Mouse (Mus musculus): ENCODE results near the gene Tcirg1.

Tcirg1 gene

GRCm38 (mm10) chr19:3928779-3929178 lies 21.8 kb upstream of the Tcirg1 start:
- intact Hi-C loops (cut with DNase I), result no loop called here

DNA sequence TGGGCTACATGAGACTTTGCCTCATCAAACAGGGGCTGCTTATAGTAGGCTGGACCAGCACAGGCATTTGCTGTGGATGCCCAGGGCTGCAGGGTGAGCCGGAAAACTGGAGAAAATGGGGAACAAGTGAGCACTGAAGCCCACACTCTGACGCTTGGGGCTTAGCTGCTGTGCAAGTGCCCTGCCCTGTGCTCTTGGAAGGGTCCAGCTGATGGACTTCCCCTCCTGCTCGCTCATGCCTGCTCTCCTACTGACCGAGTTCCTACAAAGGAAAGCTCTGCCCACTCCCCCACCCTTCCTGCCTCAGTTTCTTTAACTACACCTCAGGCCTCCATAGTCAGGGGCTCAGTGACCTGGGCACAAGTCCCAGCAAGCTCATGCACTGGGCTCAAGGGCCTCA lies 21.1 kb upstream of the Tcirg1 start:
- intact Hi-C loops (cut with DNase I), result no loop called here

DNA sequence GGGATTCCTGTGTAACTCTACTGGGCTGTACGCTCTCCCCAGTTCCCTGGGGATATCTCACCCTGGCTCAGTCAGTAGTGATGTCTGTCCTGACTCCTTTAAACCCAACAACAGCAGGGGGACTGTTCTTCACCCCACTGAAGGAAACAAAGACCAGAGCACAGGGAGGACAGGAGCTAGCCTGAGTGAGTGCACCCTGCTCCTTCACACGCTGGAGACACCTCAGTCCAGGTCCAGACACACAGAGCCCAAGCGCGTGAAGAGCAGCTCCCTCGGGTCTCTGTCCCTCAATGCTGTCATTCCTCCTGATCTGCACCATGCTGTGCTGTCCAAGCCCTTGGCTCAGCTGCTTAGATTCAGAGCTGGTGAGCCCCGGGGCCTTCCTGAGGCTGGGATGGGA lies 19.8 kb upstream of the Tcirg1 start:
- intact Hi-C loops (cut with DNase I), result no loop called here

- intact Hi-C loops (cut with DNase I), result no loop called here
These were observed 19.3 kb upstream of the Tcirg1 start for GRCm38 (mm10) chr19:3926279-3926678.

GRCm38 (mm10) chr19:3925859-3926258 lies 18.9 kb upstream of the Tcirg1 start:
- intact Hi-C loops (cut with DNase I), result no loop called here

DNA sequence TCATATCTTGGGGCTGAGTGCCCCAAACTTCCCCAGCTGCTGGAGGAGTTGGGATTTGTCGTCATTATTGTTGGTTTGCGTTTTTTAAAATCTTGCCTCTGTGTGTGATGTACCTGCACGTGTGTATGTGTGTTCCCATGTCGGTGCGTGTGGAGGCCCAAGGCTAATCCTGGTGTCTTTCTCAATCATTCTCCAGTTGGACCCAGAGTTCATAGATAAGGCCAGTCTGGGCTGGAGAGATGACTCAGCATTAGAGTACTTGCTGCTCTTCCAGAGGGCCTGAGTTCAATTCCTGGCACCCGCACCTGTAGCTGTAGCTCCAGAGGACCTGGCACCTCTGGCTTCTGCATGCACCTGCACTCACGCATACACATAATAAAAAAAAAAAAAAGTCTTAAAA lies 17.9 kb upstream of the Tcirg1 start:
- intact Hi-C loops (cut with DNase I), result no loop called here

GRCm38 (mm10) chr19:3924190-3924589 lies 17.3 kb upstream of the Tcirg1 start:
- intact Hi-C loops (cut with DNase I), result no loop called here

GRCm38 (mm10) chr19:3923586-3923985 lies 16.7 kb upstream of the Tcirg1 start:
- intact Hi-C loops (cut with DNase I), result no loop called here

GRCm38 (mm10) chr19:3922661-3923371 lies 15.9 kb upstream of the Tcirg1 start:
- intact Hi-C loops (cut with DNase I), result no loop called here

GRCm38 (mm10) chr19:3919928-3920327 lies 13.0 kb upstream of the Tcirg1 start:
- intact Hi-C loops (cut with DNase I), result no loop called here

DNA sequence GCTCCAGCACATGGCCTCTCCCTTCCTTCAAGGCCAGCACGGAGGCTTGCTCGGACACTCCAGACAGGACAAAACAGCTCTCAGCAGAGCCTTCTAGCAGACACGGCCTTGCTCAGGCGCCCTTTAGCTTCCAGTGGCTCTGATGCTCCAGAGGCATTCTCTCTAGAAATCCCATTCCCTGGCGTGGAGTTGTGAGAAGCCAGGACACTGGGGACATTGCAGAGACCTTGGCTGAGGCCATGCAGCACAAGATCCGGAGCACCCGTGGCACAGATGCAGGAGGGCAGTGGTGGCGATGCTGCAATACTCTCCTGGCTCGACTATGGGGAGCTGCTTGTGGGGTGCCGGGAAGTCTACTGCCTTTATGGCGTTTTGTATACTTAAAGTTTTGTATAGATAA lies 9.8 kb upstream of the Tcirg1 start:
- intact Hi-C loops (cut with DNase I), result no loop called here

- intact Hi-C loops (cut with DNase I), result no loop called here
These were observed 7.6 kb upstream of the Tcirg1 start for GRCm38 (mm10) chr19:3914535-3914934.

DNA sequence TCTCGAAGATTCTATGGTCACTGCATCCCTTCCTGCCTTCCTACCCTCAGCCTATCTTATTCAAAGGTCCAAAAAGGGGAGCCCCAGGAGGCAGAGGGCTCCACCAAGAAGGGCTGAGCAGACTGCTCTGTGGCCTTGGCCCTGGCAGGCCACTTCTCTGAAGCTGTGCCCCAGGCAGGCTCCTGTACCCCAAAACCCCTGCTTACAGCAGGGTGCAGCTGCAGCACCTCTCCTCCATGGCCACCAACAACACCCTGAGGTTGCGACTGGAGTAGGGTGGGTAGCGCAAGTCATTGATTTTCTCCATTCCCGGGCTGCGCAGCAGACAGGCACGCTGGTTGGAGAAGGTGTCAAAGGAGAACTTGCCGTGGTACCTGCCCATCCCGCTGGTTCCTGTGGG lies 6.8 kb upstream of the Tcirg1 start:
- intact Hi-C loops (cut with DNase I), result no loop called here

GRCm38 (mm10) chr19:3912337-3913204 lies 5.6 kb upstream of the Tcirg1 start, which contains the start of gene Ndufs8:
Ndufs8 (minus strand) TSS chr19:3912774.
- intact Hi-C loops (cut with DNase I), result no loop called here

GRCm38 (mm10) chr19:3910206-3910605 lies 3.3 kb upstream of the Tcirg1 start:
- intact Hi-C loops (cut with DNase I), result no loop called here

- intact Hi-C loops (cut with DNase I), result no loop called here
These were observed 1.1 kb upstream of the Tcirg1 start for GRCm38 (mm10) chr19:3907876-3908660.

DNA sequence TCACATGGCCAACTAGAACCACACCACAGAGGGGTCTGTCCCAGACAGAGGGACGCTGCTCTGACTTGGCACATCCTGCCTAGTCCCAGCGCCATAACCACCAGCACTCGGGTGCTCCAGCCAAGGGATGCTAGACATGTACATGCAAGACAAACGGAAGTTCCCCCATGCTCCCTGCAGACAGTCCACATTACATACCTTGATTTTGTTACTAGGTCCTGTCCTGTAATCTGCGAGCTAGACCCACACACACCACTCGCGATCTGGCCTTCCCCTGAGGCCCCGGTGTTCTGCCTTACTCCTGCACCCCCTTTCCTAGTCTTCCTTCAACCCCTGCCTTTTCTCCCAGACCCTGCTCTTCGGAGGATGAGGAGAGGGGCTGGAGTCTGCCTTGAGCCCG lies 607 bp downstream of the Tcirg1 start:
- intact Hi-C loops (cut with DNase I), result no loop called here

- intact Hi-C loops (cut with DNase I), result no loop called here
These were observed 1.5 kb downstream of the Tcirg1 start for GRCm38 (mm10) chr19:3905261-3905969.

DNA sequence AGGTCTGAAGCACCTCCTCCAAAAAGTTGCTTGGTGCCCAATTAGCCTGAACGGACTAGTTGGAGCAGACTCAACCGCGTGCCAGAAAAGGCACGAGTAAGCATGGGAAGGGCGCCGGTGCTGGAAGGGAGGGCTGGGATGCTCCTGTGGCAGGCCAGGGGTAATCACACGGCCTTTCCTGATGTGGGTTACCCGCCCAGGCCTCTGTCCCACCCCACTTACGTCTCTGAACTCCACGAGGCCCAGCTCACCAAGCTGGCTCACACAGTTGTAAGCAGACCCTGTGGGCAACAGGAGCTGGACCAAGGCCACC lies 2.6 kb downstream of the Tcirg1 start:
- intact Hi-C loops (cut with DNase I), result no loop called here

GRCm38 (mm10) chr19:3903648-3904362 lies 3.1 kb downstream of the Tcirg1 start:
- intact Hi-C loops (cut with DNase I), result no loop called here

DNA sequence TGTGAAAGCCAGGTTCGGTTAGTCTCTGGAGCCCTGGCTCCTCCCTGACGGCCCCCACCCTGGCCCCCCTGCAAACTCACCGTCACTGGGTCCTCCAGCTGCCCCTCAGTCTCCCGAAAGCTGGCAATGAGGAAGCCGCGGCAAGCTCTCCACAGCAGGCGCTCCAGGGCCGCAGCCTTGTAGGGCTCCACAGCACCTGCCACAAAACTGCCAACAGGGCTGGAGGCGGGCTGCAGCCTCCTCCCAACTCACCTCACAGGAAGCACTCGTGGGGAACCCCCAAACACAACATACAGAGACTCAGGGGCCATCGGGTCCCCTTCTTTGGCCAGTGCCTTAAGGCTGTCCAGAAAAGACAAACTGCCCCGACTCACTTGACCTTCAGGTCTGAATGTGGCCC lies 4.0 kb downstream of the Tcirg1 start:
- intact Hi-C loops (cut with DNase I), result no loop called here
